Mouse (Mus musculus) stomach, postnatal 0 days (tissue): ENCODE data around the gene Iqschfp. TPM values are rescaled to one million over a fixed set of nuclear protein-coding genes. Genes with fewer than 3 reads are reported as not detected.

Experiments
- ATAC-seq: fragments of 200-750 bp; cut with Nextera tagmentation; 2 replicates; pipeline ENCODE4 v1.8.0; 2017; ENCODE audit not compliant: low FRiP score, low TSS enrichment
- DNase-seq: peaks from one replicate; pipeline ENCODE4 v3.0.0-alpha.2; 2016; ENCODE audit warnings: low spot score
- H3K27ac ChIP-seq: fragments of 300-500 bp; sonication (generic); replicated peaks from 2 replicates; pipeline ENCODE4 v1.5.1; 2014; ENCODE audit warnings: mild to moderate bottlenecking, control low read depth
- H3K27me3 ChIP-seq: fragments of 300-500 bp; sonication (generic); 2 replicates; pipeline ENCODE4 v1.6.1; 2014; ENCODE audit warnings: low read length; ENCODE audit not compliant: control insufficient read depth, insufficient read depth
- H3K36me3 ChIP-seq: fragments of 300-500 bp; sonication (generic); 2 replicates; pipeline ENCODE4 v1.6.1; 2014; ENCODE audit warnings: low read length, mixed read lengths; ENCODE audit not compliant: control insufficient read depth, insufficient read depth
- H3K4me1 ChIP-seq: fragments of 300-500 bp; sonication (generic); replicated peaks from 2 replicates; pipeline ENCODE4 v1.6.1; 2014; ENCODE audit warnings: antibody characterized with exemption; ENCODE audit not compliant: control insufficient read depth, insufficient read depth
- H3K4me2 ChIP-seq: fragments of 300-500 bp; sonication (generic); replicated peaks from 2 replicates; pipeline ENCODE4 v1.6.1; 2014; ENCODE audit warnings: low read depth, mild to moderate bottlenecking, control low read depth, moderate library complexity
- H3K4me3 ChIP-seq: fragments of 300-500 bp; sonication (generic); 2 replicates; pipeline ENCODE4 v1.5.1; 2014; ENCODE audit warnings: low read depth, low read length, control low read depth
- H3K9ac ChIP-seq: fragments of 300-500 bp; sonication (generic); 2 replicates; pipeline ENCODE4 v1.6.1; 2014; ENCODE audit warnings: mild to moderate bottlenecking, low read length, control low read depth, mixed read lengths
- H3K9me3 ChIP-seq: fragments of 300-500 bp; sonication (generic); 2 replicates; pipeline ENCODE4 v1.6.1; 2016; ENCODE audit warnings: low read length; ENCODE audit not compliant: control insufficient read depth
- CTCF ChIP-seq: IDR thresholded peaks from 2 replicates; pipeline ENCODE4 v1.5.1; 2016; ENCODE audit warnings: antibody characterized with exemption, low read depth, mild to moderate bottlenecking, moderate library complexity
- EP300 ChIP-seq: optimal IDR thresholded peaks from 2 replicates; pipeline ENCODE3; 2016; ENCODE audit warnings: antibody characterized with exemption
- WGBS: fragments of 180-500 bp; shearing (Covaris S2); extraction: QIAGEN DNeasy Blood & Tissue Kit; methylation state at CpG from one replicate; pipeline ENCODE4 v1.1.7; 2014; 5-methylcytosine and 5-hydroxymethylcytosine counted together
- polyA plus RNA-seq: library from polyadenylated mRNA; unstranded; fragments of >200 nt; fragmentation: Nextera tagmentation; extraction: Ambion mirVana; gene quantifications from 2 replicates; pipeline ENCODE4 v1.2.1, GENCODE M21; 2015

Gene Iqschfp
- polyA plus RNA-seq, 1 experiment from 2014 or later, result 0.08 TPM

- Histone ChIP-seq H3K9me3 (no peaks in the 10 kb centered on the region), H3K27ac (no peak overlapping the region), H3K27me3 (no peaks in the 10 kb centered on the region), H3K4me3 (no peak overlapping the region), H3K4me2 (no peak overlapping the region), H3K36me3 (no peaks in the 10 kb centered on the region), H3K9ac (no peak overlapping the region), H3K4me1 (no peaks in the 10 kb centered on the region)
- DNase-seq (no peak), ATAC-seq (no peak)
- no peak for TF ChIP-seq EP300
- TF ChIP-seq CTCF, result no peak
- WGBS, result 84% methylated on average over 3 of the region's 3 CpGs
Measured at GRCm38 (mm10) chr3:67918098-67918497, 26.1 kb downstream of the Iqschfp start.

GRCm38 (mm10) chr3:67918634-67919259 is 26.7 kb downstream of the Iqschfp start:
- Histone ChIP-seq H3K4me1 (no peaks in the 10 kb centered on the region), H3K9ac (no peak overlapping the region), H3K9me3 (no peaks in the 10 kb centered on the region), H3K4me3 (no peak overlapping the region), H3K27me3 (no peaks in the 10 kb centered on the region), H3K4me2 (no peak overlapping the region), H3K27ac (no peak overlapping the region), H3K36me3 (no peaks in the 10 kb centered on the region)
- 39% methylated on average over 8 of the region's 8 CpGs for WGBS
- no peak for DNase-seq
- ATAC-seq, result no peak
- no peak for TF ChIP-seq CTCF
- no peak for TF ChIP-seq EP300

GRCm38 (mm10) chr3:67923095-67923494 is 31.1 kb downstream of the Iqschfp start:
- H3K4me1 ChIP-seq, result no peaks in the 10 kb centered on the region
- H3K27me3 ChIP-seq, result no peaks in the 10 kb centered on the region
- H3K36me3 ChIP-seq, result no peaks in the 10 kb centered on the region
- no peak overlapping the region for H3K9ac ChIP-seq
- WGBS, result 76% methylated on average over 4 of the region's 4 CpGs
- H3K27ac ChIP-seq, result no peak overlapping the region
- no peaks in the 10 kb centered on the region for H3K9me3 ChIP-seq
- H3K4me2 ChIP-seq, result no peak overlapping the region
- TF ChIP-seq EP300 (no peak), CTCF (no peak)
- no peak for DNase-seq
- ATAC-seq, result no peak
- no peak overlapping the region for H3K4me3 ChIP-seq

GRCm38 (mm10) chr3:67925453-67925852 is 33.4 kb downstream of the Iqschfp start:
- H3K36me3 ChIP-seq, result no peaks in the 10 kb centered on the region
- no peaks in the 10 kb centered on the region for H3K4me1 ChIP-seq
- TF ChIP-seq CTCF (no peak), EP300 (no peak)
- no peak overlapping the region for H3K9ac ChIP-seq
- no peak overlapping the region for H3K4me3 ChIP-seq
- 63% methylated on average over 2 of the region's 2 CpGs for WGBS
- H3K27ac ChIP-seq, result no peak overlapping the region
- no peaks in the 10 kb centered on the region for H3K27me3 ChIP-seq
- no peaks in the 10 kb centered on the region for H3K9me3 ChIP-seq
- DNase-seq (no peak), ATAC-seq (no peak)
- no peak overlapping the region for H3K4me2 ChIP-seq

GRCm38 (mm10) chr3:67930424-67931133 is 38.5 kb downstream of the Iqschfp start:
- no peak overlapping the region for H3K27ac ChIP-seq
- ATAC-seq (no peak), DNase-seq (no peak)
- no peak overlapping the region for H3K4me3 ChIP-seq
- TF ChIP-seq EP300, result no peak
- no peak for TF ChIP-seq CTCF
- H3K9ac ChIP-seq, result no peak overlapping the region
- H3K36me3 ChIP-seq, result no peaks in the 10 kb centered on the region
- 68% methylated on average over 10 of the region's 10 CpGs for WGBS
- no peaks in the 10 kb centered on the region for H3K4me1 ChIP-seq
- no peak overlapping the region for H3K4me2 ChIP-seq
- H3K9me3 ChIP-seq, result no peaks in the 10 kb centered on the region
- H3K27me3 ChIP-seq, result no peaks in the 10 kb centered on the region

GRCm38 (mm10) chr3:67931181-67931580 is 39.1 kb downstream of the Iqschfp start:
- ATAC-seq (no peak), DNase-seq (no peak)
- Histone ChIP-seq H3K4me2 (no peak overlapping the region), H3K4me3 (no peak overlapping the region), H3K9me3 (no peaks in the 10 kb centered on the region), H3K36me3 (no peaks in the 10 kb centered on the region), H3K27ac (no peak overlapping the region), H3K27me3 (no peaks in the 10 kb centered on the region), H3K9ac (no peak overlapping the region), H3K4me1 (no peaks in the 10 kb centered on the region)
- no peak for TF ChIP-seq CTCF
- TF ChIP-seq EP300, result no peak
- 94% methylated on average over 8 of the region's 8 CpGs for WGBS
